Mouse (Mus musculus) liver, embryonic 11.5 days (tissue): ENCODE results near the gene Sidt1. TPM values are rescaled to one million over a fixed set of nuclear protein-coding genes. Genes with fewer than 3 reads are reported as not detected.
A peak's percentile ranks its signal among the peaks of the same experiment; 100 is the strongest.

Experiments
- ATAC-seq: fragments of 200-750 bp; cut with Nextera tagmentation; replicated peaks from 2 replicates; pipeline ENCODE4 v1.8.0; 2017; ENCODE audit warnings: moderate number of reproducible peaks, mild to moderate bottlenecking, moderate TSS enrichment, moderate library complexity; ENCODE audit not compliant: low FRiP score
- DNase-seq: peaks from one replicate; pipeline ENCODE4 v3.0.0-alpha.2; 2017; ENCODE audit warnings: low spot score
- H3K27ac ChIP-seq: fragments of 300-500 bp; sonication (generic); 2 replicates; pipeline ENCODE4 v1.5.1; 2014; ENCODE audit warnings: mild to moderate bottlenecking, low read depth, low read length, control low read depth
- H3K27me3 ChIP-seq: fragments of 300-500 bp; sonication (generic); replicated peaks from 2 replicates; pipeline ENCODE4 v1.6.1; 2014; ENCODE audit warnings: low read length, mixed read lengths; ENCODE audit not compliant: control insufficient read depth, insufficient read depth
- H3K36me3 ChIP-seq: fragments of 300-500 bp; sonication (generic); 2 replicates; pipeline ENCODE4 v1.6.1; 2014; ENCODE audit warnings: mild to moderate bottlenecking, low read length, moderate library complexity, mixed read lengths; ENCODE audit not compliant: control insufficient read depth, insufficient read depth
- H3K4me1 ChIP-seq: fragments of 300-500 bp; sonication (generic); replicated peaks from 2 replicates; pipeline ENCODE4 v1.6.1; 2014; ENCODE audit warnings: low read length, mixed read lengths; ENCODE audit not compliant: control insufficient read depth, insufficient read depth
- H3K4me2 ChIP-seq: fragments of 300-500 bp; sonication (generic); 2 replicates; pipeline ENCODE4 v1.6.1; 2014; ENCODE audit warnings: mild to moderate bottlenecking, control low read depth, moderate library complexity
- H3K4me3 ChIP-seq: fragments of 300-500 bp; sonication (generic); 2 replicates; pipeline ENCODE4 v1.5.1; 2014; ENCODE audit warnings: low read depth, low read length, control low read depth
- H3K9ac ChIP-seq: fragments of 300-500 bp; sonication (generic); 2 replicates; pipeline ENCODE4 v1.6.1; 2014; ENCODE audit warnings: low read depth, low read length, control low read depth
- H3K9me3 ChIP-seq: fragments of 300-500 bp; sonication (generic); 2 replicates; pipeline ENCODE4 v1.6.1; 2016; ENCODE audit warnings: low read length, inconsistent platforms, mixed read lengths; ENCODE audit not compliant: control insufficient read depth
- WGBS: fragments of 180-500 bp; shearing (Covaris S2); extraction: QIAGEN DNeasy Blood & Tissue Kit; methylation state at CpG from one replicate; pipeline ENCODE4 v1.1.7; 2014; 5-methylcytosine and 5-hydroxymethylcytosine counted together
- polyA plus RNA-seq: library from polyadenylated mRNA; unstranded; fragments of >200 nt; fragmentation: Nextera tagmentation; extraction: Ambion mirVana; gene quantifications from 2 replicates; pipeline ENCODE4 v1.2.1, GENCODE M21; 2014

The Sidt1 gene
- polyA plus RNA-seq, 1 experiment from 2014 or later: not detected

GRCm38 (mm10) chr16:44249985-44250384, 83.0 kb downstream of the Sidt1 start:
- Histone ChIP-seq H3K9me3 (no peaks in the 10 kb centered on the region), H3K27me3 (no peaks in the 10 kb centered on the region), H3K4me3 (no peak overlapping the region), H3K4me1 (no peaks in the 10 kb centered on the region), H3K9ac (no peak overlapping the region), H3K36me3 (no peaks in the 10 kb centered on the region), H3K27ac (no peak overlapping the region), H3K4me2 (no peak overlapping the region)
- DNase-seq (no peak), ATAC-seq (no peak)
- WGBS: 81% methylated on average over 10 of the region's 10 CpGs

- H3K4me2 ChIP-seq: no peak overlapping the region
- 60% methylated on average over 7 of the region's 7 CpGs for WGBS
Measured at GRCm38 (mm10) chr16:44243323-44243722, 89.7 kb downstream of the Sidt1 start.

GRCm38 (mm10) chr16:44242633-44243032, 90.4 kb downstream of the Sidt1 start:
- no peaks in the 10 kb centered on the region for H3K4me1 ChIP-seq
- DNase-seq: peak; percentile 60
- ATAC-seq: peak; percentile 68
- no peak overlapping the region for H3K4me2 ChIP-seq
- WGBS: 3% methylated on average over 1 of the region's 1 CpGs
- H3K9ac ChIP-seq: no peak overlapping the region
- no peak overlapping the region for H3K27ac ChIP-seq
- no peaks in the 10 kb centered on the region for H3K27me3 ChIP-seq
- no peaks in the 10 kb centered on the region for H3K36me3 ChIP-seq
- H3K9me3 ChIP-seq: no peaks in the 10 kb centered on the region
- no peak overlapping the region for H3K4me3 ChIP-seq

More at GRCm38 (mm10) chr16:44243323-44243722, 89.7 kb downstream of the Sidt1 start:
- H3K4me1 ChIP-seq: no peaks in the 10 kb centered on the region
- H3K9ac ChIP-seq: no peak overlapping the region
- ATAC-seq (no peak), DNase-seq (no peak)
- H3K4me3 ChIP-seq: no peak overlapping the region
- H3K27ac ChIP-seq: no peak overlapping the region
- H3K9me3 ChIP-seq: no peaks in the 10 kb centered on the region
- no peaks in the 10 kb centered on the region for H3K36me3 ChIP-seq
- no peaks in the 10 kb centered on the region for H3K27me3 ChIP-seq

GRCm38 (mm10) chr16:44240406-44240805, 92.6 kb downstream of the Sidt1 start:
- DNase-seq (no peak), ATAC-seq (no peak)
- Histone ChIP-seq H3K4me2 (no peak overlapping the region), H3K9me3 (no peaks in the 10 kb centered on the region), H3K9ac (no peak overlapping the region), H3K27me3 (no peaks in the 10 kb centered on the region), H3K4me1 (no peaks in the 10 kb centered on the region), H3K36me3 (no peaks in the 10 kb centered on the region), H3K27ac (no peak overlapping the region), H3K4me3 (no peak overlapping the region)
- 65% methylated on average over 8 of the region's 8 CpGs for WGBS

GRCm38 (mm10) chr16:44238835-44239263, 94.1 kb downstream of the Sidt1 start:
- 61% methylated on average over 10 of the region's 10 CpGs for WGBS
- no peak overlapping the region for H3K4me2 ChIP-seq
- no peaks in the 10 kb centered on the region for H3K4me1 ChIP-seq
- no peaks in the 10 kb centered on the region for H3K9me3 ChIP-seq
- H3K27ac ChIP-seq: no peak overlapping the region
- no peak overlapping the region for H3K4me3 ChIP-seq
- ATAC-seq: no peak
- no peak overlapping the region for H3K9ac ChIP-seq
- H3K27me3 ChIP-seq: no peaks in the 10 kb centered on the region
- DNase-seq: no peak
- no peaks in the 10 kb centered on the region for H3K36me3 ChIP-seq

GRCm38 (mm10) chr16:44237836-44238235, 95.2 kb downstream of the Sidt1 start:
- 56% methylated on average over 3 of the region's 3 CpGs for WGBS

GRCm38 (mm10) chr16:44233019-44233418, 100.0 kb downstream of the Sidt1 start:
- no peak overlapping the region for H3K4me2 ChIP-seq
- DNase-seq: no peak
- H3K27me3 ChIP-seq: no peaks in the 10 kb centered on the region
- no peaks in the 10 kb centered on the region for H3K4me1 ChIP-seq
- no peak overlapping the region for H3K9ac ChIP-seq
- no peak for ATAC-seq
- H3K9me3 ChIP-seq: no peaks in the 10 kb centered on the region
- H3K36me3 ChIP-seq: no peaks in the 10 kb centered on the region
- H3K27ac ChIP-seq: no peak overlapping the region
- 81% methylated on average over 7 of the region's 7 CpGs for WGBS
- H3K4me3 ChIP-seq: no peak overlapping the region

More at GRCm38 (mm10) chr16:44237836-44238235, 95.2 kb downstream of the Sidt1 start:
- Histone ChIP-seq H3K27ac (no peak overlapping the region), H3K36me3 (no peaks in the 10 kb centered on the region), H3K4me1 (no peaks in the 10 kb centered on the region), H3K9ac (no peak overlapping the region), H3K4me3 (no peak overlapping the region), H3K9me3 (no peaks in the 10 kb centered on the region), H3K27me3 (no peaks in the 10 kb centered on the region), H3K4me2 (no peak overlapping the region)
- no peak for ATAC-seq
- no peak for DNase-seq

- H3K9ac ChIP-seq: no peak overlapping the region
- H3K4me3 ChIP-seq: no peak overlapping the region
- no peak overlapping the region for H3K4me2 ChIP-seq
- DNase-seq (no peak), ATAC-seq (no peak)
- H3K27ac ChIP-seq: no peak overlapping the region
- H3K9me3 ChIP-seq: no peaks in the 10 kb centered on the region
- 89% methylated on average over 13 of the region's 13 CpGs for WGBS
- H3K27me3 ChIP-seq: no peaks in the 10 kb centered on the region
- H3K36me3 ChIP-seq: no peaks in the 10 kb centered on the region
- no peaks in the 10 kb centered on the region for H3K4me1 ChIP-seq
Measured at GRCm38 (mm10) chr16:44226706-44227291, 106.2 kb downstream of the Sidt1 start.

GRCm38 (mm10) chr16:44221463-44221862, 111.5 kb downstream of the Sidt1 start:
- no peaks in the 10 kb centered on the region for H3K4me1 ChIP-seq
- H3K4me2 ChIP-seq: no peak overlapping the region
- 82% methylated on average over 6 of the region's 6 CpGs for WGBS
- H3K27ac ChIP-seq: no peak overlapping the region
- DNase-seq (no peak), ATAC-seq (no peak)
- H3K9ac ChIP-seq: no peak overlapping the region
- H3K36me3 ChIP-seq: peaks cover 28% of the 10 kb centered on the region
- no peaks in the 10 kb centered on the region for H3K9me3 ChIP-seq
- H3K27me3 ChIP-seq: no peaks in the 10 kb centered on the region
- H3K4me3 ChIP-seq: no peak overlapping the region
